Mouse (Mus musculus) megakaryocyte, embryonic 14.5 days (primary cell): ENCODE data around the gene Ccdc120.

Experiments used
- FLI1 ChIP-seq: IDR thresholded peaks from 2 replicates; pipeline ENCODE4 v1.6.1; 2012; ENCODE audit warnings: low read length, inconsistent platforms, mixed read lengths
- GATA1 ChIP-seq: IDR thresholded peaks from 3 replicates; pipeline ENCODE4 v1.6.1; 2012; ENCODE audit warnings: mixed read lengths, low read length, inconsistent platforms, borderline replicate concordance

DNA sequence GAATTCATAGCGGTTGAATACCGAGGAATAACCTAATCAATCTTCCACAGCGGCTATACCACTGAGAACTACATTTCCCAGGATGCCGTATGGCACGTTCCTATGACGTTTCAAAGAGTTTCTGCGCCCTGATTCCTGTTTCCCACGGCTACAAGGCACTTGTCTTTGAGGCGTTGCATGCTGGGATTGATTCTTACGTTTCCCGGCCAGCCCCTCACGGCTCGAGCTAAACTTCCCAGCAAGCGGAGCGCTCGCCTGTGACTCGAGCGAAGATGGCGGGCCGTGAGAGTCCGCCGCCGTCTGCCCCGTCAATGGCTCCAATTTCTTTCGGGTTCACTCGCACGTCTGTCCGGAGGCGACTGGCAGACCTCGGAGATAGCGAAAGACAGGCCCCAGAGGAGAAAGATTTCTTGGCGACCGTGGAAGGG lies 53.7 kb downstream of the Ccdc120 start, which contains the start of gene Gpkow:
- TF ChIP-seq GATA1 (no peak), FLI1 (no peak)
